9 mouse cellular contexts compared by ENCODE assay signal in the genomic region with DNA sequence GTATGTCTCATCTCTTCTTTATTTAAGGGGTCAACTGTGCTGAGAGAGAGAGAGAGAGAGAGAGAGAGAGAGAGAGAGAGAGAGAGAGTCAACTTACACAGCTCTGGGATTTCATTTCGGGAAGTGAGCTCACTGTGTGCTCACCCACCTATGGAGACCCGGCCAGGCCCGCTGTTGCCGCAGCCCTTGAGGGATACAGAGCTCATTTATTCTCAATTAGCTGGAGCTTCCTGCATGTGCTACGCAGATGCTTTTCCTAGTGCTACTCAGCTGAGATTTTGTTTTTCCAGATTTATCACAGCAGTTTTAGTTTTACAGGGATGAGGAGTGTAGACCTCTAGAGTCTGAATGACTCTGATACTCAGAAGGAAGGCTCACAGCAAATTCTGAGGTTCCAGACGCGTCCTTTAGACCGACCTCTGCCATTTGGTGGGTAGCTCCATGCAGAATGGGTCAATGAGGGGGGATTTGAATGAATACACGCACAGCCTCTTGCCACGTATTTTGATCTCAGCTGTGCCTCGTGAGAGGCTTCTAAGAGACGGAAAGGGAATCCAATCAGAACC.
DNase-seq lines count a peak whose midpoint lies in the region; ATAC-seq lines count a peak whose summit lies in the region.
"Had no signal": no experiment of that assay in that cellular context is flagged by ENCODE, and none has a peak within 500 bp of the region (broad histone marks: within the 10 kb centered on the region; RNA-seq: fewer than 3 reads in every experiment).

No protein-coding gene starts in this region.

- H3K4me2 ChIP-seq in midbrain, embryonic 13.5 days (replicated peaks), result no peak overlapping the region
- H3K4me2 ChIP-seq in midbrain, embryonic 14.5 days (ENCODE audit: low read length), result no peak overlapping the region

- no peaks in the 10 kb centered on the region for H3K36me3 ChIP-seq in midbrain, embryonic 13.5 days
- H3K36me3 ChIP-seq in midbrain, embryonic 14.5 days (ENCODE audit: control insufficient read depth, insufficient read depth, low read length), result no peaks in the 10 kb centered on the region

- peaks cover 4% of the 10 kb centered on the region; the same call in 1 of the 2 replicates for H3K27me3 ChIP-seq in midbrain, embryonic 13.5 days
- no peaks in the 10 kb centered on the region for H3K27me3 ChIP-seq in midbrain, embryonic 14.5 days (ENCODE audit: control insufficient read depth, insufficient read depth, low read length)

- H3K27ac ChIP-seq in midbrain, embryonic 13.5 days, result no peak overlapping the region
- H3K27ac ChIP-seq in midbrain, embryonic 14.5 days (replicated peaks; ENCODE audit: low read depth, low read length), result no peak overlapping the region
- H3K27ac ChIP-seq: liver, embryonic 14.5 days had no signal

- DNase-seq in gastrocnemius, adult 18-20 months (ENCODE audit: low spot score), result peak; percentile 52
- DNase-seq in gastrocnemius, postnatal 10 days, result no peak
- no peak for DNase-seq in midbrain, embryonic 14.5 days
- peak; percentile 15 for DNase-seq in heart, postnatal 4 days
- DNase-seq in skeletal muscle tissue, adult 2 months (ENCODE audit: low read depth, low spot score), result peak; percentile 70
- no peak for DNase-seq in layer of hippocampus, postnatal 25 days (ENCODE audit: extremely low spot score in 1 of 2, low spot score in 1 of 2)
- DNase-seq in left cerebral cortex, postnatal 25 days (ENCODE audit: low spot score in 2 of 2), result no peak

- no peak overlapping the region for H3K4me3 ChIP-seq in midbrain, embryonic 13.5 days (replicated peaks)
- no peak overlapping the region for H3K4me3 ChIP-seq in midbrain, embryonic 14.5 days (replicated peaks; ENCODE audit: low read depth, low read length)

- H3K9me3 ChIP-seq in midbrain, embryonic 13.5 days, result no peaks in the 10 kb centered on the region
- no peaks in the 10 kb centered on the region for H3K9me3 ChIP-seq in midbrain, embryonic 14.5 days (ENCODE audit: control insufficient read depth, low read length)

- H3K4me1 ChIP-seq in midbrain, embryonic 13.5 days (replicated peaks), result peaks cover 22% of the 10 kb centered on the region
- H3K4me1 ChIP-seq in midbrain, embryonic 14.5 days (ENCODE audit: control insufficient read depth, insufficient read depth, low read length), result peaks cover 6% of the 10 kb centered on the region

- WGBS in midbrain, embryonic 13.5 days, result 37% methylated on average over 12 of the region's 12 CpGs
- 34% methylated on average over 12 of the region's 12 CpGs for WGBS in midbrain, embryonic 14.5 days

- 0 out of 2 replicates have a peak, but pooled peaks have one; percentile 30 for ATAC-seq in midbrain, embryonic 13.5 days
- ATAC-seq in midbrain, embryonic 14.5 days (ENCODE audit: low FRiP score, low TSS enrichment), result no peak

- intact Hi-C loops in left cerebral cortex, postnatal 25 days (cut with DNase I), result no loop called here

- no peak overlapping the region for H3K9ac ChIP-seq in midbrain, embryonic 13.5 days (replicated peaks)
- H3K9ac ChIP-seq in midbrain, embryonic 14.5 days (replicated peaks; ENCODE audit: low read length), result no peak overlapping the region
- H3K9ac ChIP-seq: liver, embryonic 14.5 days had no signal

Comparison
In these comparisons a context has a peak if more than half of its experiments do, and no peak if none do; other contexts are left out.
1. DNase-seq: peak in gastrocnemius, adult 18-20 months (single experiment), heart, postnatal 4 days (single experiment) and skeletal muscle tissue, adult 2 months (single experiment); none in gastrocnemius, postnatal 10 days (single experiment), midbrain, embryonic 14.5 days (single experiment), layer of hippocampus, postnatal 25 days (0 of 2) and left cerebral cortex, postnatal 25 days (0 of 2).